Mouse (Mus musculus): ENCODE results near the gene Mtg2.

Gene Mtg2

GRCm38 (mm10) chr2:180104659-180105377, 34.4 kb downstream of the Mtg2 start:
- no peak for DNase-seq (ENCODE audit: low spot score in 2 of 2)

GRCm38 (mm10) chr2:180105441-180106190, 35.2 kb downstream of the Mtg2 start:
- no peak for DNase-seq (ENCODE audit: low spot score in 2 of 2)

GRCm38 (mm10) chr2:180107081-180107480, 36.7 kb downstream of the Mtg2 start:
- DNase-seq (ENCODE audit: low spot score in 2 of 2): peak in 1 of 2 experiments; percentile 57

- DNase-seq (ENCODE audit: low spot score in 2 of 2): no peak
These were observed 37.9 kb downstream of the Mtg2 start for GRCm38 (mm10) chr2:180108285-180108684.

GRCm38 (mm10) chr2:180113909-180114890, 43.8 kb downstream of the Mtg2 start:
- DNase-seq (ENCODE audit: low spot score in 2 of 2): no peak

DNA sequence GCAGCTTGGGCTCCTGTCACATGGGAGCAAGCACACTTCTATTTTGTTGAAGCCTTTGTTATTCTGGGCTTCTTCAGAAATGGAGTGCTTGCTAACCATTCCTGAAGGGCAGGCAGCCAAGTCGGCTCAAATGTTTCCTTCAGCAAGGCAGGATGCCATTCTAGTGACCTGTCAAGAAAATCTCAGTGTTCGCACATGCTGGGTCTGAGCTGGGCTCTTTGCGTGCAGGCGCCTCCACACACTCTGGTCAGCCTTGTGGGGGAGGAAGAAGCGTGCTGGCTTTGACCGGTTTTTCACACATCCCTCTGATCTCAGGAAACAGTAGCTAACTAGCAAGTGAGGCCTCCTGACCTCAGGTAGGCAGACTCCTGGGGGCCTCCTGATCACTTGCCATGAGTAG, 44.9 kb downstream of the Mtg2 start:
- no peak for DNase-seq (ENCODE audit: low spot score in 2 of 2)

DNA sequence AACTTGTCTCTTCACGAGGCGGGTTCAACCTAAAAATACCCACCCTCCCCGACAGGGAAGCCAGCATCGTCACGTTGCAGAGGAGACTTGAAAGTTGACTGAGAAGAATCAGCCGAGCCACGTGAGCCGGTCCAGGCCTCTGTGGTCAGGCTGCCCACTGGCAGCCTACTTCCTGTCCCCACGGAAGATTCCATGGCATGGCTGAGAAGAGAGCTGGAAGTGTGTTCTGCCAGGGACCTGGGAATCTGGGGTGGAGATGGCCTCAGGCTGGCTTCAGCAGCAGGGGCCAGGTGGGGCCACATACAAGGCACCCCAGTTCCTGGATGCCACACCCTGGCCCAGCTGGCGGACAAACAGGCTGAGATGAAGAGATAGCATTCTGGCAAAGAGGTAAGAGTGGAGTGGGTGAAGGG, 45.7 kb downstream of the Mtg2 start:
- DNase-seq (ENCODE audit: low spot score in 2 of 2): no peak

GRCm38 (mm10) chr2:180116741-180117484, 46.5 kb downstream of the Mtg2 start:
- no peak for DNase-seq (ENCODE audit: low spot score in 2 of 2)

GRCm38 (mm10) chr2:180117485-180118194, 47.3 kb downstream of the Mtg2 start:
- no peak for DNase-seq (ENCODE audit: low spot score in 2 of 2)

DNA sequence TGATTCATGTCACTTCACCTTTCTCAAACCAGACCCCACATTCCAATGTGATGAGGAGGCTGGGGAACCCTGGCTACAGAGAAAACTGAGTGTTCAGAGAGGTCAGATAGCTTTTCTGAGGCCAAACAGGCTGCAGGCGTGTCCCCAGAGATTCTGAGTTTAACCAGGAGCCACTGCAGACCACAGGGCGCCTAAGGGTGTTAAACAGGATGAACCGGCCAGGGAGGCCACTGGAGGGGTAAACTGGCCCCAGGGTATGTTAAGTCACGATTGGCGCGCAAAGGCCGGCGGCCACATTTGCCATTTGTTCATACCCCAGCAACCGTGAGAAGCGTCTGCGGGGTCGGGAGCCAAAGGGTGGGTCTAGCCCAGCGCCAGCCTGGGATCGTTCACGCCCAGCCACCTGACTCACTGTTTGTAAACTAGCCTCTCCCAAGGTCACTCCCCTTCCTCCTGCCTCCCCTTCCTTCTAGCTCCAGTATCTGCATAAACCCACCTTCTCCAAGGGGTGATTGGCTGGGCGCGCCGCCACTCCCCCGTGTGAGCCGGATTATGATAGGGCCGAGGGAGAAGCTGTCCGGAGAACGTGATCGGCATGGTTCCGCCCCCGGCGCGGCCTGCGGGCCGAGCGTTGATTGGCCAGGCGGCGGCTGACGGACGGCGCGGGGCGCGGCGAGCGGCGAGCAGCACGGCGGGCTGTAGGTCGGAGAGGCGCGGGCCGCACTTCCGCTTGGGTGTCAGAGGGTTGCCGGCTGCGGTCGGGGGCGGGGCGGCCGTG, 48.5 kb downstream of the Mtg2 start, which contains the start of gene Osbpl2:
Gene Osbpl2 (plus strand): TSS at position 646 of the 778 bp plus-strand sequence.
- peak; percentile 95 to 98 for DNase-seq (ENCODE audit: low spot score in 2 of 2)

DNA sequence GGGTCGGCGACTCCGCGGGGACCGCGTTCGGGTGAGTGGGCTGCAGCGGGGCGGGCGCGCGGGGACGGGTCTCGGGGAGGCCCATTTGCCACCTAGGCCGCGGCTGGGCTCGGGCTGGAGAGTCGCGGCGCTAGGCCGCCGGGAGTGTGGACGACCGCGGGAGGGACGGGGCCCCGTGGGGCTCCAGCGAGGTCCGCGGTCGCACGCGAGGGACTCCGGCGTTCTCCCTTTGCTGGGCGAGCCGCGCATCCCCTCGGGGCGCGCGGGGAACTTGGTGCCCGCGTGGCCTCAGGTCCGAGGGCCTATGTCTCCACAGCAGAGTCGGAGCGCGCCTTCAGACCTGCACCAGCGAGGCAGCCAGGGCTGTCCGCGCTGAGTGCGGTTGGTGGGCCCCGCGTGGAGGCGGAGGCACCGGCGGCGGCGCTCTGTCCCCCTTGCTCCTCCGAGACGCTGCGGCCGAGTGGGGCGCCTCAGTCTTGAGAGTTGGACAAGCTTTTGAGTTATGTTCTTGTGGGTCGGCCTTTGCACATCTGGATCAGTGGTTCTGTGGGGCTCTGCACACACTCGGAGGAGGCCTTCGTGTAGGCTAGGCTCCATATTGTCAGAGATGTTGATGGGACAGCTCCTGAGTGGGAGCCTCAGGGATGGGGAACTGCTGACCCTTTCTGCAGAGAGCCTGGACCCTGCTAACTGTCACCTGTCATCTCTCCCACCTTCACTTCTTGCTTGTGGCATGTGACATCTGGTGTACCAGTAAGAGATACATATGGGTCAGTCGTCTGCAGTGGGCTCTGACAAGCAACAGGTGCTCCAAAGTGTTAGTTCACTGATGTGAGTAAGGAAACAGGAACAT, 49.3 kb downstream of the Mtg2 start:
- DNase-seq (ENCODE audit: low spot score in 2 of 2): peak in 1 of 2 experiments; percentile 38

DNA sequence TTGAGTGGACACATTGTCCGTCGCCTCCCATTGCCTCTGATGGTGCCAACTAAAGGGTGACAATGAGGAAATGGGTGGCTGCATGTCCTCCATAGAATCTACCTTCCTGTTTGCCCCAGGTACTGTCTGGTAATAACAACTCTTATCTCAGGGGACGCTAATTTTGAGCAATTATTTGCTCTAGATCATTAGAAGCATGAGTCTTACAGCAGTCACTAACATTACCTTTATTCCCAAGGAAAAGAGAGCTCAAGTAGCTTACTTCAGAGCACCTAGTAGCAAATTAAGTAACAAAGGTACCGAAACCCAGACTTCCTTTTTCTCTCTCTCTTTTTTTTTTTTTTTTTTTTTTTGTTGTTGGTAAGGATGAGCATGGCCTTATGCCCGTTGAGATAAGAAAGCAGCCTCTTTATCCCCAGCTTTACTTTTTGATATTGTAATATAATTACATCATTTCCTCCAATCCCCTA, 49.9 kb downstream of the Mtg2 start:
- no peak for DNase-seq (ENCODE audit: low spot score in 2 of 2)

GRCm38 (mm10) chr2:180124192-180124591, 53.8 kb downstream of the Mtg2 start:
- DNase-seq (ENCODE audit: low spot score in 2 of 2): no peak

DNA sequence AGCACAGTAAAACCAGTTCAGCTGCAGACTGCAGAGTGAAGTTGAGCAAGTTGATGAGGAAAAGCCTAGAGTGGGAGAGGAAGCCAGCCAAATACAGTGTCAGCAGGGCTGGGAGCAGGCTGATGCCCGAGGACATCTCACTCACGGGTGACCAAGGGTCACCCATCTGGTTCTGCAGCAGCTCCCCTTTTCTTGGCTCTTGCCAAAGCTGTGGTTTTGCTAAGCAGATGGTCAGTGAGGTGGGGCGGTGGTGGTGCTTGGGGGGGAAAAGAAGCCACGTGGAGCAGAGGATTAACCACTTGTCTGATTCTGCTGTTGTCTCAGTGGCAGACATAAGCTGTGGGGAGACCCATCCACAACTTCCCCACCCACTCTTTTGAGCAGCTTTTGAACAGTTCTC, 55.8 kb downstream of the Mtg2 start:
- no peak for DNase-seq (ENCODE audit: low spot score in 2 of 2)

DNA sequence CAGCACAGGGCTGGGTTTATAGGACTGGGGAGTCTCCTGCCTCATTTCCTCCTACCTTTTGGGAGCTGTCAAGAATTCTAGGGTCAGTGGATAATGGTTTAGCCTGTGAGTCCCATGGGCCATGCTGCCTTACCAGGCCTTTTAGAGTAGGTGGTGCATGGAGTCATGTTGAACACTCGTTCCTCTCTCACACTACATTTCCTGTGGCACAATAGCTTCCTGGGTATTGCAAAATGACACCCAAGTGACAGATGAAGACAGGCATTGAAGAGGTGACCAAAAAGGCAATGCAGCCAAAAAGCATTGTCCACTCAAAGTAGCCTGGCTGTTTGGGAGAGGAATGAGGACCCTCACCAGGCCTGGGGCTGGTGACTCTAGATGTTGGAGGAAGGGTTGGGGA, 57.3 kb downstream of the Mtg2 start:
- no peak for DNase-seq (ENCODE audit: low spot score in 2 of 2)

DNA sequence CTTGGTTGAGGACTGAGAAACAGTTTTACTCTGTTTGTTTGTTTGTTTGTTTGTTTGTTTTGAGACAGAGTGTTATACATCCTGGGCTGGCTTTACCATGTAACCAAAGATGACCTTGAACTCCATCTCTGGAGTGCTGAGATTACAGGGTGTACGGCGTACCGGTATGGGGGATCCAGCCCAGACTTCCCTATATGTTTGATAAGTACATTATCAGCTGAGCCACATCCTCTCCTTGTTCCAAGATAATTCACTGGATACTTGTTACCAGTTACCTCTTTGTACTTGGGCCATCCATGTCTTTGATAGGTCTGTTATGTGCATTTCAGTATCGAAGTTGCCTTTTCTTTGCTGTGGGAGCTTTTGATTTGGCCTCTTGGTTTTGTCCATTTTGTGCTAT, 62.8 kb downstream of the Mtg2 start:
- DNase-seq (ENCODE audit: low spot score in 2 of 2): no peak

DNA sequence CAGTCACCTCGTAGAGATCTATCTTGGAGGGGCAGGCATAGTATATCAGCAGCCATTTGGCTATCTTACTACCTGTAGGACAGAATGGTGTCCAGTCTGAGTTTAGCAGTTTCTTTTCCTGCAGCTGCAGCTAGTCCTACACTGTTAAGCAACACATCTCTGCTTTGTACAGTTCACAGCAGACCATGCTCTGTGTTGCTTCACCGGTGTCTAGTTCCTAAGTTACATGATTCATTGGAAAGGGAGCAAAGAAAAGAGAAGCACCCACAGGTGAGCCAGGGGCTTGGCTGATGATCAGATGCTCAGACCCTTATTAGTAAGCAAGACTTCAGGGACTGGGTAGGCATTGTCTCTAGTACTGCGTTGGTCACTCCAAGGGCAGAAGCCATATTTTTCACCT, 63.5 kb downstream of the Mtg2 start:
- no peak for DNase-seq (ENCODE audit: low spot score in 2 of 2)

DNA sequence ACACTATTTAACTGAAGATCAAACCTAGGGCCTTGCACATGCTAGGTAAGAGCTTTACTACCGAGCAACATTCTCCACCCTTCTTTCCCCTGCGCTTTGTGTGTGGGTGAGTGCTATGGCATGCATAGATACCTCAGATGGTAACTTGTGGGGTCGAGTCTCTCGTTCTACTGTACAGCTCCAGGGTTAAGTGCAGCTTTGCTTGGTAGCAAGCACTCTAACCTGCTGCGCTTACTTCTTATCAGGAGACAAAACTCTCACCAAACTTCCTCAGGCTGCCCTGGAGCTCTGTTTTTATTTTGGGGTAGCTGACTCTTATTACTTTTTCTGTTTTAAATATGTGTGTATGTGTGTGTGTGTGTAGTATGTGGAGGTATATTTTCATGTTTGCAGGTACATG, 65.0 kb downstream of the Mtg2 start:
- no peak for DNase-seq (ENCODE audit: low spot score in 2 of 2)

Measured in thymus, postnatal 10 days (tissue).